Mouse (Mus musculus): ENCODE results near the gene Gpd2.

Gpd2 gene

GRCm38 (mm10) chr2:57251636-57252317 is 14.3 kb downstream of the Gpd2 start:
- DNase-seq (ENCODE audit: low spot score), result no peak

DNA sequence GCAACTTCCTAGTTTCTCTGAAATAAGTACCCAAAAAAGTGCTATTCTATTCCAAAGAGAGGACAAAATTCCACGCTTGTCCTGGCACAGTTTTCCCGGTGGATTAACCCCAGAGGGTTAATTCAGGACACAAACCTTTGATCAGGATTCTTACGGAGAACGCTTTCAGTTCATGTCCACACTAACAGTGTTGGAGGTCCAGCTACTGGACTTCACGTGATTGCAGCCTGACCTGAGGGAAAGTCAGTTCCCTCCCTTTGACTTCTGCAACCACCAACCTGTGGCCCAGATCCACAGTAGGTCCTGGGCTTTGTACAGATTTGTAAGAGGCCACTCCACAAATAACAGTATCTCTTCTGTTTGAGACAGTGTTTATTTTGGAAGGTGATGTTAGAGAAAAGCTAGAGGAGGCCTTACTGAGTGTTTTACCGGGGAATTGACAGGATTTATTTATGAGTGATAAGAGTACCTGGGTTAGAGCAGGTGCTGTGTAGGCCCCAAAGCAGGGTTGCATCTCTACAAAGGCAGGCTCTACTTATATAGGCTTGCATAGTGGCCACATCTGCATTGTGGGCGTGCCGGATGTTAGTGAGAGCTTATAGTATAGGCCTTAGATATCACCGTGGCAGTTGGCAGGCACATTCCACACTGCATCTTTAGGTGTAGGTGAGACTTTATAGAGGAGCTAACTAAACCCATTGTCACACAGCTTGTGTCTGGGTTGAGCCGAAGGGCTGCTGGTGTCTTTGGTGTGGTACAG is 15.3 kb downstream of the Gpd2 start:
- no peak for DNase-seq (ENCODE audit: low spot score)

- DNase-seq (ENCODE audit: low spot score), result no peak
Measured at GRCm38 (mm10) chr2:57254267-57254666, 16.8 kb downstream of the Gpd2 start.

GRCm38 (mm10) chr2:57255153-57255670 is 17.8 kb downstream of the Gpd2 start:
- no peak for DNase-seq (ENCODE audit: low spot score)

GRCm38 (mm10) chr2:57255836-57256235 is 18.4 kb downstream of the Gpd2 start:
- DNase-seq (ENCODE audit: low spot score), result no peak

- no peak for DNase-seq (ENCODE audit: low spot score)
Measured at GRCm38 (mm10) chr2:57256459-57256858, 19.0 kb downstream of the Gpd2 start.

DNA sequence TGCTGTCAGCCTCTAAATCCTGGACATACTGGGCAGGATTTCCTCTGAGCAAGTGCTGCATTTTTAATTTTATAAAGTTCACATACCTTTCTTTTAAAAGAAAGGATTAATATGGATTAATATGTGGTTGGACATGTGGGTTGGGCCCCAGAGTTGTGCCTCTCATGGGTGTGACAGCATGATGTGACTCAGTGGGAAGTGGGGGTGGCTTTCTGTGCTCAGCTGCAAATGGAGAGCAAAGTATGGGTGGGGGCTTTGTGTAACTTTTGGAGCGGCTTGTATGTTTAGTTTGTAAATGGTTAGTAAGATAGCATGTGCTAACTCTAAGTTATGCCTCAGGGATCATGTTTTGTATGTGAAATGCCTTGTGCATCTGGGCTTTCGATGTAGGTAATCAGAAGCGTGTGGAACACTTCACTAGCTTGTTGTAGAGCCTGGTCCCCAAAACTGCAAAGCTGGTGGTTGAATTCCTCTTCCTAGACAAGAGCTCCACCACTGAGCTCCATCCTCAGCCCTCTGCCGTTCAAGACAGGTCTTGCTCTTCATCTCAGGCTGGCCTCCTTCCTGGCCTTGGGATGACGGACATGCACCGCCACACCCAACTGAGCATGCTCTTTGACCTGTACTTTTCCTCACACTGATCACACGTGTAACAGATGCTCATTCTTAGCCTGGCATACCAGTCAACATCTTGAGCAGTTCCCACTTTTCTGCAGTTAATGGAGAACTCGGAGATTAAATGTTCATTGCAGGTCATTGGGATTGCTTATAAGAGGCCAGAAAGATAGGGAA is 24.0 kb downstream of the Gpd2 start:
- DNase-seq (ENCODE audit: low spot score), result no peak

- no peak for DNase-seq (ENCODE audit: low spot score)
Measured at GRCm38 (mm10) chr2:57263431-57263830, 26.0 kb downstream of the Gpd2 start.

DNA sequence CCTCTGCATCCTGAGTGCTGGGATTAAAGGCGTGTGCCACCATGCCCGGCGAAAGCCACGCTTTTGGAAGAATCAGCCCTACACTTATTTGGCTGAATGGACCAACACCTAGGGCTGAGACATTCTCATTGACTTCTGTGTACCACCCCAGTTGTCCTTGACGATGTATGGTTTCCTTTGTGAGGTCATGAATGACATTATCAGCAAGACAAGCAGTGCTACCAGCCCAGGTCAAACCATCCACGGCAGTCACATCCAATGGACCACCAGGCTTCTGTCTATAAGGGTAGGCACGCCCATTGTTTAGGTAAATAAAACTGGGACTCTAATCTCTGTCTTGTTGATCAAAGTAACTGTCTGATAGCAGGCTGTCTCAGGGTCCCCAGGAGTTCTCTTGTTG is 27.5 kb downstream of the Gpd2 start:
- no peak for DNase-seq (ENCODE audit: low spot score)

- DNase-seq (ENCODE audit: low spot score), result no peak
Measured at GRCm38 (mm10) chr2:57266679-57267393, 29.4 kb downstream of the Gpd2 start.

- DNase-seq (ENCODE audit: low spot score), result no peak
Measured at GRCm38 (mm10) chr2:57267394-57267716, 29.9 kb downstream of the Gpd2 start.

- no peak for DNase-seq (ENCODE audit: low spot score)
Measured at GRCm38 (mm10) chr2:57267896-57268295, 30.5 kb downstream of the Gpd2 start.

DNA sequence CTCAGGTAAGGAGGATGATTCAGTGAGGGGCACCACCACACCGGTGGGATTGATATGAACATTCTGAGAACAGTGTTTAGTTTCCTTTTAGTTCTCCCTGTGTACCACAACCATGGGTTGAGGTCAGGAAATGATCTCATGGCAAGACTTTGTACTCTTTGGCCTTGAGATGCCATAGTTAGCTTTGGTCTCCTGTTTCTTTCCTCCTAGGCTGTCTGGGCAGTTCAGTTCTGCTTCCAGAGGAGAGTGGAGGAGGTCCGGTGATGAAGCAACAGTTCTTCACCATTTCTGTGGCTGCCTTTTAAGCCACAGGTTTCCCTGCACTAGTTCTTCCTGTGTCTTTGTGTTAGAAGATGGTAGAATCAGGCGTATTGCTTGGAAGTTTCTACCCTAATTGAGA is 31.4 kb downstream of the Gpd2 start:
- DNase-seq (ENCODE audit: low spot score), result no peak

- no peak for DNase-seq (ENCODE audit: low spot score)
Measured at GRCm38 (mm10) chr2:57269690-57270435, 32.4 kb downstream of the Gpd2 start.

DNA sequence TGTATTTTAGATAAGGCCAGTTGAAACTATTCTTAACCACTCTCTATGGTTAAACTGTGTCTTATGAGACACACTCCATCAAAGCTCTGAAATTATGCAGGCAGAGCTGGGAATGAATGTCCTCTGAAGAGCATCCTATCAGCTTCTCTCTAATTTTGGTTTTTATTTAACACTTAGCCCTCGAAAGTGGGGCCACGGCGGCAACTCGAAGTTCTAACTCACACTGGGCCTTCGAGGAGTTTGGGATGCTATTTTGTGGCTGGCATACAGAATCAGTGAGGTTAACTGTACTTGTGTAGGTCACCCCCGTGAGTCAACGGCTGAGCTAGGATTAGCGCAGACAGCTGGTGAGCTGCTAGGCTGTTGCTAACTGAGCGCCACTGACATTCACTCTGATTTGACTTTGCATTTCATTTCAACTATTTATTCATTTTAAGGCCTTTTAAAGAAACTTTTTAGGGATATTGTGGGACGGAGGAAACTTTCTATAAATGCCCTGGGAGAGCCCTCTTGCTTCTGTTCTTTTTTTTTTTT is 42.8 kb downstream of the Gpd2 start:
- no peak for DNase-seq (ENCODE audit: low spot score)

GRCm38 (mm10) chr2:57283791-57284190 is 46.4 kb downstream of the Gpd2 start:
- no peak for DNase-seq (ENCODE audit: low spot score)

GRCm38 (mm10) chr2:57285197-57285596 is 47.8 kb downstream of the Gpd2 start:
- DNase-seq (ENCODE audit: low spot score), result no peak

DNA sequence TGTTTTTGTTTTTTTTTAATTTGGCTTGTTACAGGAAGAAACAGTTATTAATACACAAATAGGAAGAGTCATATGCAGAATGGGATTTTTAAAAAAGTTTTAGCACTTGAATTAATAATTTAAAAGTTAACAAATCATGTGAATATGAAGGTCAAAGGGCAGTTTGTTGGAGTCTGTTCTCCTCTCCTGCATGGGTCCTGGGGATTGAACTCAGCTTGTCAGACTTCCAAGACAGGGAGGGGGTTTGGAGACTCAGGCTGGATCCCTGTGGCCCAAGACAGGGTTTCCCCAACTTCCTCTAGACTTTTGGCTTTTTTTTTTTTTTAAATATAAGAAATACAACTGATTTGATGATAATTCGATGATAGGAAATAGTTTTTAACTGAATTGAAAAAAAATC is 50.6 kb downstream of the Gpd2 start:
- DNase-seq (ENCODE audit: low spot score), result no peak

GRCm38 (mm10) chr2:57293571-57293970 is 56.1 kb downstream of the Gpd2 start:
- DNase-seq (ENCODE audit: low spot score), result no peak

DNA sequence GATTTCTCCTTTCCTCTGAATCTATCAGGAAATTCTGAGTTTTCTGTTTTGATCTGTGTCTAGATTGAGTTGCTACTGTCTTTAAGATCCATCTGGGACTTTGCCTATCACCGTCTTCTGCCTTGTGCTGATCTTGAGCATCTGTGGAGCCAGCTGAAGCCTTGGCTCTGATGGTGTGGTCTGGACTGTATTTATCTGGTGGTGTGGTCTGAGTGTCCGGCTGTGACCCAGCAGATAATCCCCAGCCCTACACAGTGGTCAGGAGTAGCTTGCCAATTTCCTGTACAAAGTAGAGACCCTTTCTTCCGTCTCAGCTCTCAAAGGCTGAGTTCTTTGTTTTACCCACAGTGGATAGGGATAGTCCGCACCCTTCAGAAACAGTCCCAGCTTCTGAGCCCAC is 58.6 kb downstream of the Gpd2 start:
- no peak for DNase-seq (ENCODE audit: low spot score)

DNA sequence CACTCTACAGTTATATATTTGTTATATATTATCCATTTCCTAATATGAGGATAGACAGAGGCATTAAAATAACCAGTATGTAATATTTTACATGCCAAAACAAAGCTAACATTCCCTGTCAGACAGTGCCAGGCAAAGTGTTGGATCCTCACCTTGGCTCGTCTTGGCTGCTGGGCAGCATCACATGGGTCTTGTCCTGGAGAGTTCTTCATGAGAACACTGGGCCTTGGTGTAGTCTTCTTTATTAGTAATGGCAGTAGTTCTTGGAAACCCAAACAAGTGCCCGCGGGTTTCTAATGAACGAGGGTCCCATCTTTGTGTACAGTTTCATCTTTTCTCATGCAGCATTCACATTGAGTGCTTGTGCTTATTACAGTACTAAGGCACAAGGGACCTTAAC is 59.8 kb downstream of the Gpd2 start:
- DNase-seq (ENCODE audit: low spot score), result no peak

Data from c-Kit-positive CD71-positive TER-119-positive erythroid progenitor cells, embryonic 14.5 days (primary cell).